Mouse (Mus musculus) forebrain, embryonic 11.5 days (tissue): Measurements from ENCODE around the gene Dhrs1. TPM values are rescaled to one million over a fixed set of nuclear protein-coding genes. Genes with fewer than 3 reads are reported as not detected.

Experiments used
- ATAC-seq: fragments of 200-750 bp; cut with Nextera tagmentation; replicated peaks from 2 replicates; pipeline ENCODE4 v1.8.0; 2017; ENCODE audit warnings: moderate TSS enrichment; ENCODE audit not compliant: low FRiP score
- DNase-seq: peaks from one replicate; pipeline ENCODE4 v3.0.0-alpha.2; 2017; ENCODE audit warnings: low spot score
- H3K27ac ChIP-seq: fragments of 300-500 bp; sonication (generic); 2 replicates; pipeline ENCODE4 v1.5.1; 2014; ENCODE audit warnings: low read depth, low read length
- H3K27me3 ChIP-seq: fragments of 300-500 bp; sonication (generic); 2 replicates; pipeline ENCODE4 v1.6.1; 2014; ENCODE audit warnings: mild to moderate bottlenecking, low read length, mixed read lengths; ENCODE audit not compliant: control insufficient read depth, insufficient read depth
- H3K36me3 ChIP-seq: fragments of 300-500 bp; sonication (generic); 2 replicates; pipeline ENCODE4 v1.6.1; 2014; ENCODE audit warnings: mild to moderate bottlenecking, low read length, moderate library complexity, mixed read lengths; ENCODE audit not compliant: control insufficient read depth, insufficient read depth
- H3K4me1 ChIP-seq: fragments of 300-500 bp; sonication (generic); replicated peaks from 2 replicates; pipeline ENCODE4 v1.6.1; 2014; ENCODE audit warnings: low read length, mixed read lengths; ENCODE audit not compliant: control insufficient read depth, insufficient read depth
- H3K4me2 ChIP-seq: fragments of 300-500 bp; sonication (generic); 2 replicates; pipeline ENCODE4 v1.6.1; 2014; ENCODE audit warnings: low read depth, mild to moderate bottlenecking, low read length, moderate library complexity, mixed read lengths; ENCODE audit not compliant: severe bottlenecking
- H3K4me3 ChIP-seq: fragments of 300-500 bp; sonication (generic); 2 replicates; pipeline ENCODE4 v1.5.1; 2014; ENCODE audit warnings: low read depth, low read length
- H3K9ac ChIP-seq: fragments of 300-500 bp; sonication (generic); 2 replicates; pipeline ENCODE4 v1.6.1; 2014; ENCODE audit warnings: low read length
- H3K9me3 ChIP-seq: fragments of 300-500 bp; sonication (generic); 2 replicates; pipeline ENCODE4 v1.6.1; 2016; ENCODE audit warnings: low read length, mixed read lengths; ENCODE audit not compliant: control insufficient read depth
- WGBS: fragments of 180-500 bp; shearing (Covaris S2); extraction: QIAGEN DNeasy Blood & Tissue Kit; methylation state at CpG from one replicate; pipeline ENCODE4 v1.1.7; 2014; 5-methylcytosine and 5-hydroxymethylcytosine counted together
- polyA plus RNA-seq: library from polyadenylated mRNA; unstranded; fragments of >200 nt; fragmentation: Nextera tagmentation; extraction: Ambion mirVana; gene quantifications from 2 replicates; pipeline ENCODE4 v1.2.1, GENCODE M21; 2014

The Dhrs1 gene
- polyA plus RNA-seq, 1 experiment from 2014 or later = 63.6 TPM

GRCm38 (mm10) chr14:55713007-55713728, 32.3 kb downstream of the Dhrs1 start:
- no peak overlapping the region for H3K27ac ChIP-seq
- peak overlapping the region; percentile 14; the same call in 1 of the 2 replicates for H3K9ac ChIP-seq
- 0 out of 2 replicates have a peak overlapping the region, but pooled peaks have one; percentile 5 for H3K4me2 ChIP-seq
- no peak overlapping the region for H3K4me3 ChIP-seq
- no peaks in the 10 kb centered on the region; the same call in 1 of the 2 replicates for H3K27me3 ChIP-seq
- 16% methylated on average over 25 of the region's 25 CpGs for WGBS
- ATAC-seq = no peak
- H3K4me1 ChIP-seq = peaks cover 3% of the 10 kb centered on the region; the same call in 1 of the 2 replicates
- no peaks in the 10 kb centered on the region; the same call in 1 of the 2 replicates for H3K36me3 ChIP-seq
- H3K9me3 ChIP-seq = no peaks in the 10 kb centered on the region
- no peak for DNase-seq

DNA sequence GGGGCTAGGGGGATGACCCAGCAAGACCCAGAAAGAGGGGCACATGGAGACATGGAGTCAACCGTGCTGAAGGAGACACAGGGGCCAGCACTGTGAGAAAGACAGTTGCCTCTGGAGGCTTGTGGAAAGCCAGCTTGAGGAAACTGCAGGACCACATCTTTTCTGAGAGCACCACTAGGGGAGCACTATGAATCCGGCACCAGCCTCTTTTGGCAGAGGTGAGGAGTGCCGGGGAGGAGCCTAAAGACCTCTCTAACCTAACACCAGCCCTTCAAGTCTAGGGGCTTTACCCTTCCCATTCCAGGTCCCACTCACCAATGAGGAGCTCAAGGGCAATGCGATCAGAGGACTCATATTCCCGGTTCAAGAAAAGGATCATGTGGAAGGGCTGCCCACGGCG, 33.7 kb downstream of the Dhrs1 start:
- 82% methylated on average over 7 of the region's 7 CpGs for WGBS

GRCm38 (mm10) chr14:55709509-55709908, 36.0 kb downstream of the Dhrs1 start:
- DNase-seq = no peak
- Histone ChIP-seq H3K27me3 (no peaks in the 10 kb centered on the region; the same call in 1 of the 2 replicates), H3K9me3 (no peaks in the 10 kb centered on the region), H3K9ac (no peak overlapping the region), H3K36me3 (no peaks in the 10 kb centered on the region), H3K4me1 (peaks cover 3% of the 10 kb centered on the region; the same call in 1 of the 2 replicates), H3K4me3 (no peak overlapping the region), H3K4me2 (no peak overlapping the region), H3K27ac (no peak overlapping the region)
- ATAC-seq = no peak
- WGBS = 91% methylated on average over 4 of the region's 4 CpGs

More for the DNA sequence above, 33.7 kb downstream of the Dhrs1 start:
- Histone ChIP-seq H3K4me1 (peaks cover 3% of the 10 kb centered on the region; the same call in 1 of the 2 replicates), H3K9ac (no peak overlapping the region), H3K27me3 (no peaks in the 10 kb centered on the region; the same call in 1 of the 2 replicates), H3K9me3 (no peaks in the 10 kb centered on the region), H3K4me2 (no peak overlapping the region), H3K36me3 (no peaks in the 10 kb centered on the region), H3K4me3 (no peak overlapping the region), H3K27ac (no peak overlapping the region)
- ATAC-seq (no peak), DNase-seq (no peak)

DNA sequence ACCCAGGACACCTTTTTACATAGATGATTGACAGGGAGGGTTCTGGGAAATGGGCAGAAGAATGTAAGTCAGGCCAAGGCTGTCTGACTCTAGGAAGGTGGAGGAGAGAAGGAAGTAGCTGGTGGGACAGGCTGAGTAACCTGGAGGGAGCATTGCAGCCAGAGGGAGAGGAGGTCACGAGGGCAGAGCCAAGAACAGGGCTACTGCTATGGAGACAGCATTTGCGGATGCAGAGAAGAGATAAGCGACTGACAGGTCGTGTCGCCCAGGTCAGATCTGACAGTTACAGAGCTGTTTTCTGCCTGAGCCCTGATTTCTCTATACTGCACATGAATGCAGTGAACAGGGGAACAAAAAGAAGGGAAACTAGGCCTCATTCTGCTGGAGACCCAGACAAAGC, 38.1 kb downstream of the Dhrs1 start:
- no peak for ATAC-seq
- H3K4me1 ChIP-seq = no peaks in the 10 kb centered on the region

GRCm38 (mm10) chr14:55706051-55706600, 39.4 kb downstream of the Dhrs1 start:
- Histone ChIP-seq H3K27ac (no peak overlapping the region), H3K27me3 (no peaks in the 10 kb centered on the region), H3K36me3 (no peaks in the 10 kb centered on the region), H3K9me3 (no peaks in the 10 kb centered on the region), H3K4me1 (no peaks in the 10 kb centered on the region), H3K4me2 (no peak overlapping the region), H3K4me3 (no peak overlapping the region), H3K9ac (no peak overlapping the region)
- DNase-seq (no peak), ATAC-seq (no peak)
- 92% methylated on average over 8 of the region's 8 CpGs for WGBS

More for the DNA sequence above, 38.1 kb downstream of the Dhrs1 start:
- 84% methylated on average over 5 of the region's 5 CpGs for WGBS
- Histone ChIP-seq H3K4me3 (no peak overlapping the region), H3K36me3 (no peaks in the 10 kb centered on the region), H3K9ac (no peak overlapping the region), H3K4me2 (no peak overlapping the region), H3K9me3 (no peaks in the 10 kb centered on the region), H3K27ac (no peak overlapping the region), H3K27me3 (no peaks in the 10 kb centered on the region; the same call in 1 of the 2 replicates)
- no peak for DNase-seq

DNA sequence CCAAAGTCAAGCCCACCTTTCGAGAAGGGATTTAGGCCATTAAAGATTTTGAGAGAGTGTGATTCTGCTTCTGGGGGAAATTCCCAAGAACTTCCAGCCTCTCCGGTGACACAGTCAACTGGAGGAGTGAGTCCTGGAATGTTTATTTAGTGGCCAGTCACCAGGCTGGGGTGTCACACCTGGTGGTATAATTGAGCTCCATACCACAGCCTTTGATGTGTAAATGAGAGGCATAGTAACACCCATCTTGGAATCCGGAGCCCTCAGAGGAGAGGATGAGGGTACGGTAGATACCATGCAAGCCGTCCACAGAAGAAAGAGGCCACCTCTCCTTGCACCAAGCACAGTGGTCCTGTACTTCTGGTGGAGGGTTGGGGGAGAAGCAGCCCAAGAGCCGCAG, 42.7 kb downstream of the Dhrs1 start:
- ATAC-seq (no peak), DNase-seq (no peak)
- no peaks in the 10 kb centered on the region for H3K36me3 ChIP-seq
- no peak overlapping the region for H3K9ac ChIP-seq
- H3K27ac ChIP-seq = no peak overlapping the region
- no peak overlapping the region for H3K4me2 ChIP-seq
- no peaks in the 10 kb centered on the region for H3K4me1 ChIP-seq
- no peaks in the 10 kb centered on the region for H3K9me3 ChIP-seq
- WGBS = 79% methylated on average over 6 of the region's 6 CpGs
- no peaks in the 10 kb centered on the region for H3K27me3 ChIP-seq
- no peak overlapping the region for H3K4me3 ChIP-seq

DNA sequence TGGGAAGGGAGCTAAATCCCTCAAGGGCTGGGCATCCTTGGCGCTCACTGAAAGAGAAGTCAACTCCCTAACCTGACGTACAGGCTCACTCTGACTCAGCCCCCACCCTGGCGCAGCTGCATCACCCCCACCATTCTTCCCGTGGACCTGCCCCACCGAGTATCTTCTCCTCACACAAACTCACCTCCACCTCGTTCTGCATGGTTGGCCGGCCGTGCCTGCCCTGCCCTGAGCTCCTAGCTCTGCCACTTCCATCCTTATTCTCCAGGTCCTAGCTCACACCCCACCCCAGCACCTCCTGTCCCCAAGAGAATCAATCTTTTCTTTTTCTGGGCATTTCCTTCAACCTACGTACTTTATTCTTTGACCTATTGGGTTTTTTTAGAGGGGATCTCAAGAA, 44.4 kb downstream of the Dhrs1 start:
- H3K27ac ChIP-seq = no peak overlapping the region
- H3K9ac ChIP-seq = no peak overlapping the region
- no peaks in the 10 kb centered on the region for H3K27me3 ChIP-seq
- H3K4me1 ChIP-seq = no peaks in the 10 kb centered on the region
- 54% methylated on average over 9 of the region's 9 CpGs for WGBS
- no peak overlapping the region for H3K4me2 ChIP-seq
- H3K4me3 ChIP-seq = no peak overlapping the region
- ATAC-seq = no peak
- H3K36me3 ChIP-seq = no peaks in the 10 kb centered on the region
- H3K9me3 ChIP-seq = no peaks in the 10 kb centered on the region
- no peak for DNase-seq

GRCm38 (mm10) chr14:55697226-55697625, 48.3 kb downstream of the Dhrs1 start:
- Histone ChIP-seq H3K27me3 (no peaks in the 10 kb centered on the region), H3K9ac (no peak overlapping the region), H3K4me1 (no peaks in the 10 kb centered on the region), H3K4me2 (no peak overlapping the region), H3K9me3 (no peaks in the 10 kb centered on the region; the same call in 1 of the 2 replicates), H3K36me3 (no peaks in the 10 kb centered on the region), H3K27ac (no peak overlapping the region), H3K4me3 (no peak overlapping the region)
- WGBS = 81% methylated on average over 4 of the region's 4 CpGs
- DNase-seq (no peak), ATAC-seq (no peak)
